ENCODE assay signal across 9 mouse cellular contexts in the genomic region with DNA sequence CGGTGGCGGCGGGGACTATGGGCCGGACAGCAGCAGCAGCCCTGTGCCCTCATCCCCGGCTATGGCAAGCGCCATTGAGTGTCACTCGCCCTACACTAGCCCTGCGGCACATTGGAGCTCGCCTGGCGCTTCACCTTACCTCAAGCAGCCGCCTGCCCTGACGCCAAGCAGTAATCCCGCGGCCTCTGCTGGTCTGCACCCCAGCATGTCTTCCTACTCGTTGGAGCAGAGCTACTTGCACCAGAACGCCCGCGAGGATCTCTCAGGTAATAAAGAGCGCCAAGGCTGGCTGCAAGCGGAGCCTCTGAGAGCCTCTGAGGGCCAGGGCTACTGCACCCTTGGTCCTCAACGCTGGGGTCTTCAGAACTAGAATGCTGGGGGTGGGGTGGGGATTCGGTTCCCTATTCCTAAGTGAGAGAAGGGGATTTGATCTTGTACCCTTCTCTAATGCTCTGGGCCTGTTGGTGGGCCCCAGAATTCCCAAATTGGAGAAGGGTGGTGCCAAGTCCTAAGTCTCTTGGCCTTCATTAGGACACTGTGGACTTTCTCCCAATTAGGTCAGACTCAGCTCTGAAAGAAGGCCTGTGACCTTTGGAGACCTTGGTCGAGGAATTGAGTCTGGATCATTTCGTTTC. TPM values are rescaled to one million over a fixed set of nuclear protein-coding genes. Genes with fewer than 3 reads are reported as not detected.
A peak's percentile ranks its signal among the peaks of the same experiment; 100 is the strongest.
DNase-seq lines count a peak whose midpoint lies in the region; ATAC-seq and TF ChIP-seq lines count a peak whose summit lies in the region.
"Had no signal": no experiment of that assay in that cellular context is flagged by ENCODE, and none has a peak within 500 bp of the region (broad histone marks: within the 10 kb centered on the region; RNA-seq: fewer than 3 reads in every experiment).

No protein-coding gene starts in this region.

- H3K9me3 ChIP-seq in forebrain, embryonic 15.5 days, result no peaks in the 10 kb centered on the region
- H3K9me3 ChIP-seq in midbrain, embryonic 12.5 days, result no peaks in the 10 kb centered on the region
- H3K9me3 ChIP-seq: liver, embryonic 15.5 days had no signal

- peaks cover 24% of the 10 kb centered on the region for H3K79me3 ChIP-seq in C2C12 (ENCODE audit: low read depth)

- H3K36me3 ChIP-seq in C2C12 (ENCODE audit: control insufficient read depth, insufficient read depth), result peaks cover 19% of the 10 kb centered on the region
- no peaks in the 10 kb centered on the region for H3K36me3 ChIP-seq in forebrain, embryonic 15.5 days
- no peaks in the 10 kb centered on the region for H3K36me3 ChIP-seq in midbrain, embryonic 12.5 days
- H3K36me3 ChIP-seq: liver, embryonic 15.5 days had no signal

- no peak overlapping the region for H3K9ac ChIP-seq in forebrain, embryonic 15.5 days (replicated peaks)
- H3K9ac ChIP-seq in midbrain, embryonic 12.5 days (replicated peaks), result no peak overlapping the region
- H3K9ac ChIP-seq: liver, embryonic 15.5 days had no signal

- H3K4me2 ChIP-seq in forebrain, embryonic 15.5 days (replicated peaks), result peak overlapping the region; percentile 89
- peak overlapping the region; percentile 70 for H3K4me2 ChIP-seq in midbrain, embryonic 12.5 days (replicated peaks)

- no peak overlapping the region for H3K27ac ChIP-seq in gastrocnemius, adult 2 months
- H3K27ac ChIP-seq in forebrain, embryonic 15.5 days (replicated peaks), result 0 out of 2 replicates have a peak overlapping the region, but pooled peaks have one; percentile 32
- H3K27ac ChIP-seq in midbrain, embryonic 12.5 days (replicated peaks), result no peak overlapping the region
- H3K27ac ChIP-seq: liver, embryonic 15.5 days had no signal

- ATAC-seq in forebrain, embryonic 15.5 days (replicated peaks), result no peak
- no peak for ATAC-seq in midbrain, embryonic 12.5 days (ENCODE audit: low FRiP score, low read depth)

- no peak for TF ChIP-seq CTCF in gastrocnemius, adult 2 months (IDR thresholded peaks at IDR 0.05)
- no peak for TF ChIP-seq CTCF in C2C12 (IDR thresholded peaks at IDR 0.05; ENCODE audit: control insufficient read depth, insufficient read depth, insufficient read length)

- no peaks in the 10 kb centered on the region for H3K27me3 ChIP-seq in C2C12 (ENCODE audit: control insufficient read depth, insufficient read depth, insufficient read length)
- peaks cover 93% of the 10 kb centered on the region for H3K27me3 ChIP-seq in forebrain, embryonic 15.5 days
- H3K27me3 ChIP-seq in midbrain, embryonic 12.5 days, result peaks cover 98% of the 10 kb centered on the region

- intact Hi-C loops in gastrocnemius, adult 2 months (cut with DNase I), result no loop called here

- H3ac ChIP-seq in C2C12 (ENCODE audit: control insufficient read depth, insufficient read length, low read depth), result peak overlapping the region; percentile 75

- no peak for DNase-seq in gastrocnemius, adult 2 months
- no peak for DNase-seq in gastrocnemius, adult 18-20 months (ENCODE audit: low spot score)
- no peak for DNase-seq in spleen, postnatal 10 days (ENCODE audit: low spot score in 2 of 2)
- DNase-seq in urinary bladder, postnatal 10 days (ENCODE audit: low spot score), result no peak
- DNase-seq in layer of hippocampus, adult 9-10 months (ENCODE audit: low spot score), result no peak

- peaks cover 41% of the 10 kb centered on the region for H3K4me1 ChIP-seq in forebrain, embryonic 15.5 days
- peaks cover 30% of the 10 kb centered on the region for H3K4me1 ChIP-seq in midbrain, embryonic 12.5 days

- 1% methylated on average over 24 of the region's 24 CpGs for WGBS in forebrain, embryonic 15.5 days
- WGBS in midbrain, embryonic 12.5 days, result 0% methylated on average over 23 of the region's 24 CpGs

- H3K79me2 ChIP-seq in C2C12 (ENCODE audit: control insufficient read depth, insufficient read depth), result peaks cover 44% of the 10 kb centered on the region

- peak overlapping the region; percentile 71 for H3K4me3 ChIP-seq in gastrocnemius, adult 2 months
- H3K4me3 ChIP-seq in C2C12 (ENCODE audit: insufficient read depth, poor library complexity, severe bottlenecking), result peak overlapping the region; percentile 63
- H3K4me3 ChIP-seq in forebrain, embryonic 15.5 days, result peak overlapping the region; percentile 45
- peak overlapping the region; percentile 47 for H3K4me3 ChIP-seq in midbrain, embryonic 12.5 days

TF ChIP-seq in C2C12, 6 proteins besides CTCF, POLR2A, EP300 and RAD21:
- TF ChIP-seq FOSL1 (IDR thresholded peaks at IDR 0.05; ENCODE audit: insufficient read depth, low read length, poor library complexity, severe bottlenecking), result no peak
TF ChIP-seq in C2C12: peak in this region for 0.

RNA-seq across cellular contexts. Expression of gene Foxf2, which starts 1.5 kb away (rescaled TPM):
- total RNA-seq in gastrocnemius, adult 2 months (2021), result under 1 TPM in 1 of 2 experiments, not detected in 1; 0.10 TPM
- total RNA-seq in gastrocnemius, adult 18-20 months (2021), result under 1 TPM; 0.09 to 0.24 TPM
- 11.3 TPM for polyA plus RNA-seq in C2C12 (2012; fragmentation: generic; extraction: Trizol)
- 4.3 and 4.8 TPM in 2 replicates for polyA plus RNA-seq in forebrain, embryonic 15.5 days (2015; fragmentation: Nextera tagmentation; extraction: Ambion mirVana)
- 7.6 and 7.9 TPM in 2 replicates for polyA plus RNA-seq in midbrain, embryonic 12.5 days (2016; fragmentation: Nextera tagmentation; extraction: Ambion mirVana)
